In the genomic region with DNA sequence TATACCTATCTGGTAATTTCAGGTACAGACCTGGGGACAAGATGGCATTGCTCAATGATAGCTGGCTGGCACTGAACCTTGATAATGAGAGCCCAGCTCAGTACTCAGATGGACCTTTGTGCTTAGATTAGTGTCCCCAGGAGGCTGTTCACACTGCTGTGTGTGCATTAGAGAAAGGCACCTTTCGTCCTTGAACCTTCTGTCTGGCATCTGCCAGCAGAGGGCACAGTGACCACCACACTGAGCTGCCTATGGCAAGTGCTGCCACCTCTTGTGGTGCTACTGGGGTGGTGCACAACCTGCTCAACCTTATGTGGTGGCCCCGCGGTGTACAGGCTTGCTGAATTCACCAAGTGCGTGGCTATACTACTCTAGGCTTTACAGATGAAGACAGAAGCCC, we compare ENCODE assay signal across 11 mouse cellular contexts. TPM values are rescaled to one million over a fixed set of nuclear protein-coding genes. Genes with fewer than 3 reads are reported as not detected.
A peak's percentile ranks its signal among the peaks of the same experiment; 100 is the strongest.
DNase-seq lines count a peak whose midpoint lies in the region; ATAC-seq and TF ChIP-seq lines count a peak whose summit lies in the region.
"Had no signal": no experiment of that assay in that cellular context is flagged by ENCODE, and none has a peak within 500 bp of the region (broad histone marks: within the 10 kb centered on the region; RNA-seq: fewer than 3 reads in every experiment).

No protein-coding gene starts in this region.

- no peaks in the 10 kb centered on the region for H3K27me3 ChIP-seq in midbrain, postnatal 0 days (ENCODE audit: insufficient read depth, low read length)
- no peaks in the 10 kb centered on the region for H3K27me3 ChIP-seq in midbrain, embryonic 11.5 days (ENCODE audit: control insufficient read depth, insufficient read depth, low read length)
- H3K27me3 ChIP-seq: heart, embryonic 15.5 days; stomach, embryonic 15.5 days had no signal

- H3K4me1 ChIP-seq in midbrain, postnatal 0 days (ENCODE audit: insufficient read depth, low read length): no peaks in the 10 kb centered on the region
- no peaks in the 10 kb centered on the region for H3K4me1 ChIP-seq in midbrain, embryonic 11.5 days (ENCODE audit: control insufficient read depth, insufficient read depth, low read length)

- peaks cover 68% of the 10 kb centered on the region for H3K36me3 ChIP-seq in midbrain, postnatal 0 days (ENCODE audit: insufficient read depth, low read length)
- H3K36me3 ChIP-seq in midbrain, embryonic 11.5 days (ENCODE audit: control insufficient read depth, insufficient read depth, low read length): peaks cover 43% of the 10 kb centered on the region

- peak; percentile 57 for DNase-seq in cerebellum, adult 11-12 months
- no peak for DNase-seq in cerebellum, adult 11 months
- DNase-seq in midbrain, postnatal 0 days (ENCODE audit: low spot score): peak; percentile 66
- DNase-seq in midbrain, embryonic 11.5 days (ENCODE audit: low spot score, missing footprints): no peak
- DNase-seq in kidney, postnatal 4 days: peak; percentile 53 to 69
- peak; percentile 77 for DNase-seq in thymus, postnatal 4 days
- no peak for DNase-seq in urinary bladder, postnatal 25 days (ENCODE audit: low spot score)
- DNase-seq in urinary bladder, postnatal 36 days (ENCODE audit: low spot score in 2 of 2): no peak

- no peak overlapping the region for H3K9ac ChIP-seq in midbrain, postnatal 0 days (replicated peaks; ENCODE audit: low read length, poor library complexity, severe bottlenecking)
- H3K9ac ChIP-seq in midbrain, embryonic 11.5 days (ENCODE audit: low read length): no peak overlapping the region
- H3K9ac ChIP-seq: heart, embryonic 15.5 days; stomach, embryonic 15.5 days had no signal

- no peak overlapping the region for H3K4me3 ChIP-seq in midbrain, postnatal 0 days (ENCODE audit: low read depth, low read length)
- no peak overlapping the region for H3K4me3 ChIP-seq in midbrain, embryonic 11.5 days (ENCODE audit: low read depth, low read length)
- H3K4me3 ChIP-seq: heart, embryonic 15.5 days; stomach, embryonic 15.5 days had no signal

- ATAC-seq in midbrain, postnatal 0 days (ENCODE audit: low FRiP score): peak; percentile 36; the same call in 1 of the 2 replicates
- ATAC-seq in midbrain, embryonic 11.5 days (ENCODE audit: low FRiP score): no peak

- no peak overlapping the region for H3K27ac ChIP-seq in midbrain, postnatal 0 days (ENCODE audit: low read depth, low read length)
- H3K27ac ChIP-seq in midbrain, embryonic 11.5 days (ENCODE audit: low read depth, low read length): no peak overlapping the region
- H3K27ac ChIP-seq: heart, embryonic 15.5 days; stomach, embryonic 15.5 days had no signal

- H3K9me3 ChIP-seq in midbrain, postnatal 0 days (ENCODE audit: low read length): no peaks in the 10 kb centered on the region
- H3K9me3 ChIP-seq in midbrain, embryonic 11.5 days (ENCODE audit: control insufficient read depth, low read length): no peaks in the 10 kb centered on the region
- H3K9me3 ChIP-seq: heart, embryonic 15.5 days; stomach, embryonic 15.5 days had no signal

- WGBS in midbrain, postnatal 0 days: 87% methylated on average over 4 of the region's 4 CpGs
- 88% methylated on average over 4 of the region's 4 CpGs for WGBS in midbrain, embryonic 11.5 days

- TF ChIP-seq CTCF in midbrain, postnatal 0 days (IDR thresholded peaks at IDR 0.05): peak; percentile 82

- H3K4me2 ChIP-seq in midbrain, postnatal 0 days (ENCODE audit: low read depth, low read length, poor library complexity, severe bottlenecking): no peak overlapping the region
- H3K4me2 ChIP-seq in midbrain, embryonic 11.5 days: no peak overlapping the region
- H3K4me2 ChIP-seq: heart, embryonic 15.5 days; stomach, embryonic 15.5 days had no signal

RNA-seq across cellular contexts. Expression of gene Ccdc8, which starts 14.8 kb away (rescaled TPM):
- 5.5 and 5.8 TPM in 2 replicates for total RNA-seq in midbrain, postnatal 0 days (2014; rRNA removed)
- polyA plus RNA-seq in midbrain, postnatal 0 days (2015; fragmentation: Nextera tagmentation; extraction: Ambion mirVana): 2.0 and 2.5 TPM in 2 replicates
- 13.2 and 14.7 TPM in 2 replicates for polyA plus RNA-seq in midbrain, embryonic 11.5 days (2014; fragmentation: Nextera tagmentation; extraction: Ambion mirVana)

RNA-seq across cellular contexts. Expression of gene Ppp5c, which starts 20.4 kb away (rescaled TPM):
- total RNA-seq in midbrain, postnatal 0 days (2014; rRNA removed): 56.4 and 61.0 TPM in 2 replicates
- 144 and 145 TPM in 2 replicates for polyA plus RNA-seq in midbrain, postnatal 0 days (2015; fragmentation: Nextera tagmentation; extraction: Ambion mirVana)
- polyA plus RNA-seq in midbrain, embryonic 11.5 days (2014; fragmentation: Nextera tagmentation; extraction: Ambion mirVana): 101 and 108 TPM in 2 replicates

RNA-seq across cellular contexts. Expression of gene Gm42372, which starts 24.4 kb away (rescaled TPM):
- 48.8 and 49.0 TPM in 2 replicates for total RNA-seq in midbrain, postnatal 0 days (2014; rRNA removed)
- 9.0 and 9.2 TPM in 2 replicates for polyA plus RNA-seq in midbrain, postnatal 0 days (2015; fragmentation: Nextera tagmentation; extraction: Ambion mirVana)
- 1.6 and 2.5 TPM in 2 replicates for polyA plus RNA-seq in midbrain, embryonic 11.5 days (2014; fragmentation: Nextera tagmentation; extraction: Ambion mirVana)
- polyA plus RNA-seq: C2C12 had no signal

RNA-seq across cellular contexts. Expression of gene Pnmal1, which starts 47.8 kb away (rescaled TPM):
- total RNA-seq in midbrain, postnatal 0 days (2014; rRNA removed): 41.2 and 54.0 TPM in 2 replicates
- 64.8 and 65.2 TPM in 2 replicates for polyA plus RNA-seq in midbrain, postnatal 0 days (2015; fragmentation: Nextera tagmentation; extraction: Ambion mirVana)
- 22.5 and 23.7 TPM in 2 replicates for polyA plus RNA-seq in midbrain, embryonic 11.5 days (2014; fragmentation: Nextera tagmentation; extraction: Ambion mirVana)
- polyA plus RNA-seq: C2C12 had no signal

RNA-seq across cellular contexts. Expression of gene Hif3a, which starts 54.9 kb away (rescaled TPM):
- total RNA-seq in midbrain, postnatal 0 days (2014; rRNA removed): 13.6 and 16.9 TPM in 2 replicates
- 2.0 and 2.7 TPM in 2 replicates for polyA plus RNA-seq in midbrain, postnatal 0 days (2015; fragmentation: Nextera tagmentation; extraction: Ambion mirVana)
- 3.9 and 5.2 TPM in 2 replicates for polyA plus RNA-seq in midbrain, embryonic 11.5 days (2014; fragmentation: Nextera tagmentation; extraction: Ambion mirVana)
- polyA plus RNA-seq: C2C12 had no signal

Comparison
In these comparisons a context has a peak if more than half of its experiments do, and no peak if none do; other contexts are left out.
1. DNase-seq: peak in cerebellum, adult 11-12 months (single experiment), midbrain, postnatal 0 days (single experiment), kidney, postnatal 4 days (2 of 2) and thymus, postnatal 4 days (single experiment); none in cerebellum, adult 11 months (single experiment), midbrain, embryonic 11.5 days (single experiment), urinary bladder, postnatal 25 days (single experiment) and urinary bladder, postnatal 36 days (0 of 2).